8 mouse cellular contexts compared by ENCODE assay signal in genomic region chr11:116368116-116368515, GRCm38 (mm10). TPM values are rescaled to one million over a fixed set of nuclear protein-coding genes. Genes with fewer than 3 reads are reported as not detected.
DNase-seq lines count a peak whose midpoint lies in the region; ATAC-seq and TF ChIP-seq lines count a peak whose summit lies in the region.

No protein-coding gene starts in this region.

- no peak overlapping the region for H3K9ac ChIP-seq in intestine, embryonic 15.5 days
- H3K9ac ChIP-seq in limb, embryonic 11.5 days (ENCODE audit: low read length): no peak overlapping the region
- H3K9ac ChIP-seq in neural tube, embryonic 13.5 days: no peak overlapping the region

- DNase-seq in 3134 (ENCODE audit: extremely low read depth, insufficient read length, low spot score): peak; percentile 63
- no peak for DNase-seq in Patski (ENCODE audit: low read depth, low spot score)
- peak; percentile 93 to 96 for DNase-seq in cerebellum, postnatal 14 days
- DNase-seq in gastrocnemius, adult 18-20 months (ENCODE audit: low spot score): peak; percentile 82
- peak; percentile 90 for DNase-seq in limb, embryonic 11.5 days (ENCODE audit: low spot score)

- H3K4me3 ChIP-seq in intestine, embryonic 15.5 days (replicated peaks): no peak overlapping the region
- no peak overlapping the region for H3K4me3 ChIP-seq in limb, embryonic 11.5 days (ENCODE audit: low read depth, low read length)
- no peak overlapping the region for H3K4me3 ChIP-seq in neural tube, embryonic 13.5 days
- no peak overlapping the region for H3K4me3 ChIP-seq in testis, adult 2 months (ENCODE audit: control insufficient read depth, low read depth, low read length)

- CTCF ChIA-PET in Patski (lab: Charles Lee): interaction anchor here (0.9 to 2.8 kb wide), 7 partner anchors 8 to 69 kb away, joined by 3 to 12 read pairs (median 5); no protein-coding TSS in a partner anchor

- H3K27ac ChIP-seq in intestine, embryonic 15.5 days: no peak overlapping the region
- H3K27ac ChIP-seq in limb, embryonic 11.5 days (replicated peaks; ENCODE audit: low read depth, low read length): no peak overlapping the region
- H3K27ac ChIP-seq in neural tube, embryonic 13.5 days (replicated peaks): no peak overlapping the region
- no peak overlapping the region for H3K27ac ChIP-seq in testis, adult 2 months (ENCODE audit: control insufficient read depth, insufficient read depth, low read depth, low read length)

- no peaks in the 10 kb centered on the region for H3K9me3 ChIP-seq in intestine, embryonic 15.5 days
- no peaks in the 10 kb centered on the region for H3K9me3 ChIP-seq in limb, embryonic 11.5 days (ENCODE audit: control insufficient read depth, low read length)
- no peaks in the 10 kb centered on the region for H3K9me3 ChIP-seq in neural tube, embryonic 13.5 days

- peak; percentile 90 for TF ChIP-seq CTCF in Patski (IDR thresholded peaks at IDR 0.05)
- TF ChIP-seq CTCF in testis, adult 2 months (IDR thresholded peaks at IDR 0.05; ENCODE audit: control insufficient read depth, insufficient read depth, insufficient replicate concordance, low read depth, low read length): peak; percentile 80; the same call in 1 of the 2 replicates

- H3K27me3 ChIP-seq in Patski: no peaks in the 10 kb centered on the region
- no peaks in the 10 kb centered on the region for H3K27me3 ChIP-seq in intestine, embryonic 15.5 days (replicated peaks)
- H3K27me3 ChIP-seq in limb, embryonic 11.5 days (ENCODE audit: control insufficient read depth, insufficient read depth, low read length): no peaks in the 10 kb centered on the region
- no peaks in the 10 kb centered on the region for H3K27me3 ChIP-seq in neural tube, embryonic 13.5 days
- H3K27me3 ChIP-seq in testis, adult 2 months (ENCODE audit: control insufficient read depth, insufficient read depth, low read length): no peaks in the 10 kb centered on the region

- in situ Hi-C loops in Patski (cut with MboI; ENCODE audit: low pct_unique_long_range_greater_than_20kb): loop anchor here (5.0 kb wide), 1 partner anchor 51 kb away; no protein-coding TSS in a partner anchor

- ATAC-seq in Patski: no peak
- peak; percentile 65; the same call in 1 of the 2 replicates for ATAC-seq in intestine, embryonic 15.5 days
- no peak for ATAC-seq in limb, embryonic 11.5 days (ENCODE audit: insufficient number of reproducible peaks, low FRiP score, low TSS enrichment, low read depth)
- ATAC-seq in neural tube, embryonic 13.5 days (ENCODE audit: low read depth): peak; percentile 61; the same call in 1 of the 2 replicates

- POLR2A ChIA-PET in Patski (lab: Charles Lee): interaction anchor here (0.6 kb wide), 2 partner anchors 35 to 549 kb away, joined by 3 read pairs; no protein-coding TSS in a partner anchor

- H3K4me1 ChIP-seq in intestine, embryonic 15.5 days (replicated peaks): peaks cover 7% of the 10 kb centered on the region
- peaks cover 2% of the 10 kb centered on the region; the same call in 1 of the 2 replicates for H3K4me1 ChIP-seq in limb, embryonic 11.5 days (ENCODE audit: control insufficient read depth, insufficient read depth, low read length)
- no peaks in the 10 kb centered on the region; the same call in 1 of the 2 replicates for H3K4me1 ChIP-seq in neural tube, embryonic 13.5 days (replicated peaks)
- no peaks in the 10 kb centered on the region for H3K4me1 ChIP-seq in testis, adult 2 months (ENCODE audit: control insufficient read depth, insufficient read depth, low read length)

- no peaks in the 10 kb centered on the region for H3K36me3 ChIP-seq in intestine, embryonic 15.5 days
- no peaks in the 10 kb centered on the region for H3K36me3 ChIP-seq in limb, embryonic 11.5 days (ENCODE audit: control insufficient read depth, insufficient read depth, low read length)
- peaks cover 3% of the 10 kb centered on the region; the same call in 1 of the 2 replicates for H3K36me3 ChIP-seq in neural tube, embryonic 13.5 days
- H3K36me3 ChIP-seq in testis, adult 2 months (ENCODE audit: control insufficient read depth, insufficient read depth, low read length): no peaks in the 10 kb centered on the region

- H3K4me2 ChIP-seq in intestine, embryonic 15.5 days (replicated peaks): no peak overlapping the region
- no peak overlapping the region for H3K4me2 ChIP-seq in limb, embryonic 11.5 days (ENCODE audit: low read depth, severe bottlenecking)
- H3K4me2 ChIP-seq in neural tube, embryonic 13.5 days: no peak overlapping the region

- WGBS in intestine, embryonic 15.5 days: 27% methylated on average over 9 of the region's 9 CpGs
- WGBS in limb, embryonic 11.5 days: 23% methylated on average over 9 of the region's 9 CpGs
- WGBS in neural tube, embryonic 13.5 days: 22% methylated on average over 9 of the region's 9 CpGs

- no peak for TF ChIP-seq POLR2A in testis, adult 2 months (IDR thresholded peaks at IDR 0.05; ENCODE audit: control insufficient read depth, low read depth, low read length)

RNA-seq across cellular contexts. Expression of gene Foxj1, which starts 32.9 kb away (rescaled TPM):
- 8.6 TPM for polyA plus RNA-seq in Patski (2021)
- under 1 TPM in 1 of 2 experiments, not detected in 1; 0.14 TPM for total RNA-seq in gastrocnemius, adult 18-20 months (2021)
- 0.66 and 0.77 TPM in 2 replicates for polyA plus RNA-seq in intestine, embryonic 15.5 days (2015; fragmentation: Nextera tagmentation; extraction: Ambion mirVana)
- polyA plus RNA-seq in limb, embryonic 11.5 days (2014; fragmentation: Nextera tagmentation; extraction: Ambion mirVana): 0.09 and 0.20 TPM in 2 replicates
- 7.8 and 8.1 TPM in 2 replicates for polyA plus RNA-seq in neural tube, embryonic 13.5 days (2015; fragmentation: Nextera tagmentation; extraction: Ambion mirVana)
- 75.5 and 97.6 TPM in 2 replicates for polyA plus RNA-seq in testis, adult 2 months (2012; rRNA removed)

RNA-seq across cellular contexts. Expression of gene Rnf157, which starts 44.7 kb away (rescaled TPM):
- polyA plus RNA-seq in Patski (2021): 40.5 TPM
- 10 to 100 TPM; 24.2 to 27.5 TPM for total RNA-seq in gastrocnemius, adult 18-20 months (2021)
- 16.4 and 18.2 TPM in 2 replicates for polyA plus RNA-seq in intestine, embryonic 15.5 days (2015; fragmentation: Nextera tagmentation; extraction: Ambion mirVana)
- polyA plus RNA-seq in limb, embryonic 11.5 days (2014; fragmentation: Nextera tagmentation; extraction: Ambion mirVana): 20.8 and 23.2 TPM in 2 replicates
- polyA plus RNA-seq in neural tube, embryonic 13.5 days (2015; fragmentation: Nextera tagmentation; extraction: Ambion mirVana): 64.8 and 72.0 TPM in 2 replicates
- polyA plus RNA-seq in testis, adult 2 months (2012; rRNA removed): 7.2 and 9.6 TPM in 2 replicates

Comparison
In these comparisons a context has a peak if more than half of its experiments do, and no peak if none do; other contexts are left out.
1. ATAC-seq: peak in intestine, embryonic 15.5 days (single experiment) and neural tube, embryonic 13.5 days (single experiment); none in Patski (single experiment) and limb, embryonic 11.5 days (single experiment).